Mouse (Mus musculus) heart, adult 9 months (tissue): ENCODE measurements around the gene Erich4.
"Not testable (repeated sequence)": the region's sequence is repeated elsewhere in the genome, so short reads cannot be mapped to it uniquely, and the experiment has no call there.

Experiments used
- DNase-seq, 2 experiments: peaks; one replicate each; pipeline ENCODE4 v3.0.0; 2022; ENCODE audit warnings: low spot score in 2 of 2

The Erich4 gene

DNA sequence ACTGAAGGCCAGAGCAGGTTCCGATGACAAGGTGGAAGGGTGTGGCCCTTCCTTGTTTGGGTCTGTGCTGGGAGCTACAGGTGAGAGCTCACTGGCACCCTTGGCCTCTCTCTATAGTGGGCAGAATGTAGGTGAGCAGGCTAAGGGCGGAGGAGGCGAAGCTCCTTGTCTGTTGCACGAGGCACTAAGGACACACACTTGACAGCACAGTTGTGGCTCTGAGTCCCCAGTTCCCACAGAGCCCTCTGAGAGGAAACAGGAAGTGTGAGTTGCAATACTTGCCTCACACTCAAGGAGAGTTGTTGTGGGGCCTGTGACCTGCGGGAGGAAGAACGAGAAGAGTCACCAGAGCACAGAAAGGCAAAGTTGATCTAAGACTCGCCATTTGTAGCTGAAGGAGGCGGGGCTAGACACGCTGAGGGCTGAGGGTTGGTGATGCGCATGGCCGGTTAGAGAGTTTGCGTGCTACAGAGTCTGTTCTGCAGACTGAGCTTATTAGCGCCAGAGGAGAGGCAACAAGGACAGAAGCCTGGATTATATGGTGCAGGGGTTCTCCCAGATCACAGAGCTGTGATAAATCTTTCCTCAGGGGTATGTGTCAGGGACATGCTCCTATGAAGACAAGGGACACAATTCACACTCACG, 38.8 kb downstream of the Erich4 start:
- DNase-seq: not testable (repeated sequence)

GRCm38 (mm10) chr7:25576308-25576707, 39.4 kb downstream of the Erich4 start:
- DNase-seq: not testable (repeated sequence)

DNA sequence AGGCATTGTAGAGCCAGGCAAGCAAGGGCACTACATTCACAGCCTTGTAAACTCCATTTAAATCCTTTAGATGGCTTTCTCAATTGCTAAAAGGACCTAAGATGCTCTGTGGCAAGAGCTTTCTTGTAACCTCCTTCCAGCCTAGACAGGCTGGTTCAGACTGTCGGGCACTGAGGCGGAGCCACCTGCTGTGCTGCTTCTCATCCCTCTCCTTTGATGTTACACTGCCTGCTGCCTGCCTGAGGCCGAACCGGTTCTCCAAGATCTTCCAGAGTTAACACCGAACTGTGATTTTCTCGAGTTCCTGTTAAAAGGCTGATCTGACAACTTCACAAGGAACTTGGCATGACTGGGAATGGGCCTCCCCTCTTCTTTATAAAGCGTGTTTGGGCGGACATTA, 39.8 kb downstream of the Erich4 start:
- no peak for DNase-seq

DNA sequence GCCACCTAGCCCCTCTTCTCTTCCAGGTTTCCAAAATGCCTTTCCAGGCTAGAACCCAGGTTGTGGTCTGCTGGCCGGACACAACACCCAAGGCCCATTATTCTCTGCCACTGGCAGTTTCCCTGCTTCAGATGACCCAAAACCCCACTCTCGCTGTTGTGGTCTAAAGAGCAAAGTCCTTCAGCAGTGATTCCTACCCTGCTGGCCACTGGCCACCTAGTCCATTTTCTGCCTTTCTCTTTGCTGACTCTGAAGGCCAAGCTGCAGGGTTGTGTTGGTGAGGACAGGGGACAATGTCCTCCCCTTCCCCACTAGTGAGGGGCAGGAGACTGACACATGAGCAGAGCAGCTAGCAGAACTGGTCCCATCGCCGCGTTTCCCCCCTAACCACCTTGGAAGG, 40.6 kb downstream of the Erich4 start:
- no peak for DNase-seq

GRCm38 (mm10) chr7:25573806-25574205, 41.9 kb downstream of the Erich4 start:
- not testable (repeated sequence) for DNase-seq

- no peak for DNase-seq
These were observed 47.0 kb downstream of the Erich4 start for GRCm38 (mm10) chr7:25568721-25569120.
